Mouse (Mus musculus) embryonic fibroblast, embryonic 13.5 days (primary cell): ENCODE results near the gene Cav3.

ENCODE experiments used
- CTCF ChIP-seq: IDR thresholded peaks from 2 replicates; pipeline ENCODE4 v1.5.1; 2011; ENCODE audit warnings: mild to moderate bottlenecking, control low read depth, low read length, moderate library complexity, borderline replicate concordance; ENCODE audit not compliant: insufficient read depth
- POLR2A ChIP-seq: IDR thresholded peaks from 2 replicates; pipeline ENCODE4 v1.6.1; 2011; ENCODE audit warnings: low read depth, mild to moderate bottlenecking, control low read depth, low read length, moderate library complexity

- TF ChIP-seq POLR2A (no peak), CTCF (no peak)
Measured at GRCm38 (mm10) chr6:112499456-112499855, 40.2 kb downstream of the Cav3 start.
